Mouse (Mus musculus) liver, embryonic 11.5 days (tissue): ENCODE results near the gene Wdr75. TPM values are rescaled to one million over a fixed set of nuclear protein-coding genes. Genes with fewer than 3 reads are reported as not detected.

ENCODE experiments used
- ATAC-seq: fragments of 200-750 bp; cut with Nextera tagmentation; replicated peaks from 2 replicates; pipeline ENCODE4 v1.8.0; 2017; ENCODE audit warnings: moderate number of reproducible peaks, mild to moderate bottlenecking, moderate TSS enrichment, moderate library complexity; ENCODE audit not compliant: low FRiP score
- DNase-seq: peaks from one replicate; pipeline ENCODE4 v3.0.0-alpha.2; 2017; ENCODE audit warnings: low spot score
- H3K27ac ChIP-seq: fragments of 300-500 bp; sonication (generic); 2 replicates; pipeline ENCODE4 v1.5.1; 2014; ENCODE audit warnings: mild to moderate bottlenecking, low read depth, low read length, control low read depth
- H3K27me3 ChIP-seq: fragments of 300-500 bp; sonication (generic); replicated peaks from 2 replicates; pipeline ENCODE4 v1.6.1; 2014; ENCODE audit warnings: low read length, mixed read lengths; ENCODE audit not compliant: control insufficient read depth, insufficient read depth
- H3K36me3 ChIP-seq: fragments of 300-500 bp; sonication (generic); 2 replicates; pipeline ENCODE4 v1.6.1; 2014; ENCODE audit warnings: mild to moderate bottlenecking, low read length, moderate library complexity, mixed read lengths; ENCODE audit not compliant: control insufficient read depth, insufficient read depth
- H3K4me1 ChIP-seq: fragments of 300-500 bp; sonication (generic); replicated peaks from 2 replicates; pipeline ENCODE4 v1.6.1; 2014; ENCODE audit warnings: low read length, mixed read lengths; ENCODE audit not compliant: control insufficient read depth, insufficient read depth
- H3K4me2 ChIP-seq: fragments of 300-500 bp; sonication (generic); 2 replicates; pipeline ENCODE4 v1.6.1; 2014; ENCODE audit warnings: mild to moderate bottlenecking, control low read depth, moderate library complexity
- H3K4me3 ChIP-seq: fragments of 300-500 bp; sonication (generic); 2 replicates; pipeline ENCODE4 v1.5.1; 2014; ENCODE audit warnings: low read depth, low read length, control low read depth
- H3K9ac ChIP-seq: fragments of 300-500 bp; sonication (generic); 2 replicates; pipeline ENCODE4 v1.6.1; 2014; ENCODE audit warnings: low read depth, low read length, control low read depth
- H3K9me3 ChIP-seq: fragments of 300-500 bp; sonication (generic); 2 replicates; pipeline ENCODE4 v1.6.1; 2016; ENCODE audit warnings: low read length, inconsistent platforms, mixed read lengths; ENCODE audit not compliant: control insufficient read depth
- WGBS: fragments of 180-500 bp; shearing (Covaris S2); extraction: QIAGEN DNeasy Blood & Tissue Kit; methylation state at CpG from one replicate; pipeline ENCODE4 v1.1.7; 2014; 5-methylcytosine and 5-hydroxymethylcytosine counted together
- polyA plus RNA-seq: library from polyadenylated mRNA; unstranded; fragments of >200 nt; fragmentation: Nextera tagmentation; extraction: Ambion mirVana; gene quantifications from 2 replicates; pipeline ENCODE4 v1.2.1, GENCODE M21; 2014

Gene Wdr75
- 112 and 114 TPM in 2 replicates for polyA plus RNA-seq

DNA sequence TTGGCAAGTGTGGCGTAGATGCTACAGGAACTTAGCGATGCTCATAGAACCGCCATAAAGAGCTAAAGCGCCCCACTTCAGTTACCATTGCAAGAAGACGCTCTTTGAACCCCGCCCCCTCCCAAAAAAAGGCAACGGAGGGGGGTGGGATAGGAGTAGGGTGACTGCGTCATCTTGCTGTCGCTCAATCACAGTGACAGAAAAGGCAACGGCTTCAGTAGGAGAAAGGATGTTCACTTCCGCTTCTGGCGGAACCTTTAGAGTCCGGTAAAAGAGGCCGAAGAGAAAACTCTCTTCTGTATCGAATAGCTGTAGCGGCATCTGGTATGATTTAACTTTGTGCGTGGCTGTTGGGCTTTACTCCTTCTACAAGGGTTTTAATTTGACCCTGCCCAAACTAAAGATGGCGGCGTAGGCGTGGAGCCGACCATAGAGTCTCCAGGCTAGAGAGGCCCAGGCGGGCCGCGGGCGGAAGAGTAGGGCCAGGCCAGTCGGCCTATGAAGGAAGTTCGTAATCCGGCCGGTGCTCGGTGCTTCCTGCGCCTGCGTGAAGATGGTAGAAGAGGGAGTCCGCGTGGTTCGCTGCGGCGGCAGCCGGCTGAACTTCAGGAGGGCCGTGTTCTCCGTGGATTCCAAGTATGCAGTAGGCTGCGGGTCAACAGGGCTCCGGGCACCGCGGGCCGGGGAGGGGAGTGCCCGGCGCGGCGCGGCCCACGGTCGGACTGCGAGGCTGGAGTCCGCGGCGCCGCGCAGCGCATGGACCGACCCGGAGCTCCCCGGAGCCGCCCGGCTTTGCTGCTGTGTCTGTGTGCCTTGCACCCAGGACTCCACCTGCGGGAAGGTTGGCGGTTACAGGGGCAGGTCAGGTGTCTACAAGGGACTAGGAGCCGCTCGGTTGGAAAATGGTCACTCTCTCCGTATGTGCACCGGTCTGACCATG, at the start of gene Wdr75:
Wdr75 (plus strand) TSS at position 198 of the 940 bp plus-strand sequence.
- Histone ChIP-seq H3K36me3 (no peaks in the 10 kb centered on the region), H3K9ac (peak within 1 kb of the TSS; percentile 89), H3K27ac (peak within 1 kb of the TSS; percentile 47), H3K4me1 (peaks cover 8% of the 10 kb centered on the region; the same call in 1 of the 2 replicates), H3K4me2 (peak within 1 kb of the TSS; percentile 78), H3K4me3 (peak within 1 kb of the TSS; percentile 90), H3K27me3 (no peaks in the 10 kb centered on the region), H3K9me3 (no peaks in the 10 kb centered on the region)
- WGBS, result under 1% methylated on average over 70 of the region's 70 CpGs
- ATAC-seq, result peak; percentile 99
- DNase-seq, result peak; percentile 93

DNA sequence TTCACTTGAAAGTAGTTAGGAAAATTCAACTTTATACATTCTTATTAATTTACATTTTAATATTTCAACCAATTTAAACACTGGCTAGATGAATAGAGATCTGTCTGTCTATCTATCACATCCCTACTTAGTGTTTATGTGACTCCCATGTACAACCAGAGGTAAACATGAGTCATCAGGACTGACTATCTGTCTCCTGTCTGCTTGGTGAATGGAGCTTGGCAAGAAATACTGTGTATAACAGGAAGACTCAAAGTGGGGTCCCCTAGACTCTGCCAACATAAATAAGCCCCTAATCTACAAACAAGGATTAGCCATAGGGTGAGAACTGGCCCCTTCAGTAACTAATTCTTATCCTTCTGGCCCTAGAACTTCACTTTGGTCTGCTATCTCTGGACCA, 39.1 kb upstream of the Wdr75 start:
- H3K9ac ChIP-seq, result no peak overlapping the region
- H3K4me2 ChIP-seq, result no peak overlapping the region
- ATAC-seq (peak; percentile 46), DNase-seq (no peak)
- H3K4me1 ChIP-seq, result peaks cover 10% of the 10 kb centered on the region
- H3K27ac ChIP-seq, result no peak overlapping the region
- no peaks in the 10 kb centered on the region for H3K27me3 ChIP-seq
- H3K9me3 ChIP-seq, result no peaks in the 10 kb centered on the region
- no peaks in the 10 kb centered on the region for H3K36me3 ChIP-seq
- H3K4me3 ChIP-seq, result no peak overlapping the region

DNA sequence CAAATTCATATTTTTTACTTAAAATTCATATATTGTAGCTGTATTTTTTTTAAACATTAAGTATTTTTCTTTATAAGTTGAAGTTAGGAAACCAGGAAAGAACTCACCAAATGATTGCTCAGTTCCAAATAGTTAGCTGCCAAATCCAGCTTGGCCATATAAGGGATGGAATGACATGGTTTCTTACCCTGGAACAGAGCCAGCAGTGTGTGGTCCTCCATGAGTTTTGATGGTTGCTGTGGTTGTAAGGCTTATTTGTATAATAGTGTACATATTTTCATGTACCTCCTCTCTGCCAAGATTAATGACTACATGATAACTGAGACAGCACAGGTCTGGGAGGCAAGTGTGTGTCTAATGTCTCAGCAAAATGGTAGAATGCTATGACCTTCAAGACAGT, 38.3 kb upstream of the Wdr75 start:
- no peak overlapping the region for H3K9ac ChIP-seq
- H3K4me1 ChIP-seq, result peaks cover 11% of the 10 kb centered on the region
- DNase-seq, result no peak

DNA sequence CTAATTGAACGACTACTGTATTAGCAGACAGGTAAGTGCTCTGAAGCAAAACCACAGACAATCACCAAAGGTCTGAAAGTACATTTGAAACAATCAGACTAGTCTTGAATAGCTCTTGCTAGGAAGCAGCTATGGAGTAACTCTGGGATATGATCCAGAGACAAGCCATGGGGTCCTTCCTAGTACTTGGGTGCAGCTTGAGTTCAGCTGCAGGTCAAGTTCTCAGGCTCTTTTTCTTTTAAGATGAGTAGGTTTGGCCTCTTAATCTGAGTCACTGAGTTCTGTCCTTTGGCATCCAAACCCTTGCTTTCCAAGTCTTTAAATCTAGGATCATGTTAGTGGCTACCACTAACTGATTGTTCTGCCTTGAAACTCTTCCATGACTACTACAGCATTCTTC, 37.0 kb upstream of the Wdr75 start:
- no peaks in the 10 kb centered on the region for H3K27me3 ChIP-seq
- ATAC-seq (no peak), DNase-seq (no peak)
- no peak overlapping the region for H3K27ac ChIP-seq
- H3K36me3 ChIP-seq, result no peaks in the 10 kb centered on the region
- no peak overlapping the region for H3K4me3 ChIP-seq
- WGBS, result 84% methylated on average over 1 of the region's 1 CpGs
- H3K9ac ChIP-seq, result no peak overlapping the region
- H3K4me2 ChIP-seq, result no peak overlapping the region
- peaks cover 11% of the 10 kb centered on the region for H3K4me1 ChIP-seq
- H3K9me3 ChIP-seq, result no peaks in the 10 kb centered on the region

More for the DNA sequence above, 38.3 kb upstream of the Wdr75 start:
- Histone ChIP-seq H3K27ac (no peak overlapping the region), H3K4me3 (no peak overlapping the region), H3K27me3 (no peaks in the 10 kb centered on the region), H3K36me3 (no peaks in the 10 kb centered on the region), H3K4me2 (no peak overlapping the region), H3K9me3 (no peaks in the 10 kb centered on the region)
- ATAC-seq, result no peak

DNA sequence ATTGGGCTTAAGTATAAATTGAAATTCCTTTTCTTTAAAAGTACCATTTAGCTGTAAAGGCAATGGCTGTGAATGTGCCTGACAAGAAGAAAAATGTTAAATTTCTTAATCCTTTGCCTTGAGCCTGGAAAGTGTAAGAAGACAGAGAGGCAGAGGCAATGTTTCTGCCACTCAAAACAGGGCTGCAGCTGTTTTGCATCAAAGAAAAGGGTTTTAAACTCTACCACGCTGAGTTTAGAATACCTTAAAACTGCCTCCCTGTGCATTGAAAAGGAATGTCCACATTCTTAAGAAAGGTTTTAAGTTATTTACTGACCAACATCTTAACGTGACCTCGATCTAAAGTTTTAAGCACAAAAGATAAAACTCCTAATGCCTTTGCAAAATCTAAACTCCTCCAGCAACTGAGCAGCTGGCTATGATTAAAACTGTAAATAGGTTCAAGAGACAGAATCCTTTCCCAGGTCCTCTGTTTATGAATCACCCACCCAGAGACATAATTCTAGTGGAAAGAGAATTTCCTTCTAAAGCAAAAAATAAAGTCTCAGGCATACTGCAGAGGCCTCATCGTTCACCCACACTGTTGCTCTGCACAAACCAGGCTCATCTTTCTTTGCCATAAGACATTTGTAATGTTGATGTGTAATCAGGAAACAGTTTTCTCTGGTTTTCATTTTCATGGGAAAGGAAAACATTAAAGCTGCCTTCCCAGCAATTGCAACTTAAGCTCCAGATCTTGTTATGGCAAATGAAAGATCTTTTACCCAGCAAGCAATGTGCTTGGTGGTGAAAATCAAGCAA, 34.1 kb upstream of the Wdr75 start:
- Histone ChIP-seq H3K4me2 (peak overlapping the region; percentile 28; the same call in 1 of the 2 replicates), H3K4me3 (no peak overlapping the region)
- peak; percentile 6; the same call in 1 of the 2 replicates for ATAC-seq

DNA sequence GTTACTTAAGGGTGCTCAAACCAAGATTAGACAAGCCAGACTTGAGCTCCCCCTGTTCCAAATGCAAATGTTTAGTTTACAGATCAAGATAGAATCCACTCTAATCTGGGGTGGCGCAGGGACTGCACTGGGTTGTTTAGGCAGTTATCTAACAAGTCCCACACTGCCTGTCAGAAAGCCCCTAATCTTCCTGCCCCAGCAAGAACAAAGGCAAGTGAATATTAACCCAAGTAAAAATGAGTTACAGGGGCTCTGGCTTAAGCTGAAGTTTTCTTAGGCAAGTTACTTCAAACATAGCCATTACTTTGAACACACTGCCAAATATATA, 33.5 kb upstream of the Wdr75 start:
- peak; percentile 48 for DNase-seq
- H3K9ac ChIP-seq, result no peak overlapping the region
- H3K27me3 ChIP-seq, result no peaks in the 10 kb centered on the region
- peaks cover 11% of the 10 kb centered on the region for H3K4me1 ChIP-seq
- ATAC-seq, result peak; percentile 99
- peak overlapping the region; percentile 28 for H3K4me2 ChIP-seq
- H3K36me3 ChIP-seq, result no peaks in the 10 kb centered on the region
- H3K4me3 ChIP-seq, result no peak overlapping the region
- H3K27ac ChIP-seq, result peak overlapping the region; percentile 64
- WGBS, result 18% methylated on average over 1 of the region's 1 CpGs
- H3K9me3 ChIP-seq, result no peaks in the 10 kb centered on the region

More for the DNA sequence above, 34.1 kb upstream of the Wdr75 start:
- Histone ChIP-seq H3K36me3 (no peaks in the 10 kb centered on the region), H3K9ac (no peak overlapping the region), H3K9me3 (no peaks in the 10 kb centered on the region), H3K27ac (peak overlapping the region; percentile 64), H3K27me3 (no peaks in the 10 kb centered on the region), H3K4me1 (peaks cover 11% of the 10 kb centered on the region)
- WGBS, result 46% methylated on average over 4 of the region's 4 CpGs
- DNase-seq, result no peak

DNA sequence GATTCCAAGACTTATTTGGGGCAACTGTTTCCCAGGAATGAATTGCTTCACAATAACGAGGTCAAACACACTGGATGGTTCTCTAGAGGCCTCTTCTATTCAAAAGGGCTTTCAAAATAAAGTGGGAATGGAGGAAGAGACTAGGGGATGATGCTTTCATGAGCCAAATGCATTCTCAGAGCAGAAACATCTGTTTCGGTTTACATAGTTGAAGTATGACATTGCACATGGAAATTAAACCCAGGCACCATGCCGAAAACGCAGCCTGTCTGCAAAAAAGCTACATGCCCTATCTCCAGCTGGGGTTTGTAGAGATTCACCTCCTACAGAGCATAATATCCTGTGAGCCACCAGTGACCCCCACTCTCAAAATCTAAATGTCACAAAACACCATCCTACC, 29.3 kb upstream of the Wdr75 start:
- DNase-seq, result no peak

DNA sequence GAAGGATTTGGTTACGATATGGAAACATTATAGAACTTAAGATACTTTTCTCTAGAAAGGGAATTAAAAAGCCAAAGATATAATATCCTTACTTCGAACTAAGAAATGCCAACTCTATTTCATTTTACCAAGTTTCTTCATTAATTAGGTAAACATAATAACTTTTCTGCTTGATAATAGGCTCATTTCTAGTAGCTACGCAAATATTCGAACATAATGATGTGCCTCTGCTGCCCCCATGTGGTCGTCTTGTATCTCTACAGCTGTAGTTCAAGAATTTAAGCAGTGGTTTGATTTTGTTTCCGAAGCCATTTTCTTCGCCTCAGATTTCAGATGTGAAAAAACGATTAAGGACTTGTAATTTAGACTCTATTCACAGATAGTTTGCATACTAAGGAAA, 28.8 kb upstream of the Wdr75 start:
- Histone ChIP-seq H3K9me3 (no peaks in the 10 kb centered on the region), H3K4me1 (no peaks in the 10 kb centered on the region; the same call in 1 of the 2 replicates), H3K36me3 (no peaks in the 10 kb centered on the region), H3K4me3 (no peak overlapping the region), H3K27me3 (no peaks in the 10 kb centered on the region), H3K9ac (no peak overlapping the region), H3K4me2 (no peak overlapping the region), H3K27ac (no peak overlapping the region)
- ATAC-seq (no peak), DNase-seq (no peak)
- WGBS, result 29% methylated on average over 8 of the region's 8 CpGs

More for the DNA sequence above, 29.3 kb upstream of the Wdr75 start:
- no peaks in the 10 kb centered on the region for H3K36me3 ChIP-seq
- 63% methylated on average over 4 of the region's 4 CpGs for WGBS
- H3K4me3 ChIP-seq, result no peak overlapping the region
- peaks cover 4% of the 10 kb centered on the region for H3K4me1 ChIP-seq
- H3K4me2 ChIP-seq, result no peak overlapping the region
- H3K27me3 ChIP-seq, result no peaks in the 10 kb centered on the region
- H3K9ac ChIP-seq, result no peak overlapping the region
- ATAC-seq, result no peak
- H3K27ac ChIP-seq, result no peak overlapping the region
- no peaks in the 10 kb centered on the region for H3K9me3 ChIP-seq
